Mouse (Mus musculus): ENCODE results near the gene Zbtb9.
"Not testable (repeated sequence)": the region's sequence is repeated elsewhere in the genome, so short reads cannot be mapped to it uniquely, and the experiment has no call there.

Zbtb9 gene

DNA sequence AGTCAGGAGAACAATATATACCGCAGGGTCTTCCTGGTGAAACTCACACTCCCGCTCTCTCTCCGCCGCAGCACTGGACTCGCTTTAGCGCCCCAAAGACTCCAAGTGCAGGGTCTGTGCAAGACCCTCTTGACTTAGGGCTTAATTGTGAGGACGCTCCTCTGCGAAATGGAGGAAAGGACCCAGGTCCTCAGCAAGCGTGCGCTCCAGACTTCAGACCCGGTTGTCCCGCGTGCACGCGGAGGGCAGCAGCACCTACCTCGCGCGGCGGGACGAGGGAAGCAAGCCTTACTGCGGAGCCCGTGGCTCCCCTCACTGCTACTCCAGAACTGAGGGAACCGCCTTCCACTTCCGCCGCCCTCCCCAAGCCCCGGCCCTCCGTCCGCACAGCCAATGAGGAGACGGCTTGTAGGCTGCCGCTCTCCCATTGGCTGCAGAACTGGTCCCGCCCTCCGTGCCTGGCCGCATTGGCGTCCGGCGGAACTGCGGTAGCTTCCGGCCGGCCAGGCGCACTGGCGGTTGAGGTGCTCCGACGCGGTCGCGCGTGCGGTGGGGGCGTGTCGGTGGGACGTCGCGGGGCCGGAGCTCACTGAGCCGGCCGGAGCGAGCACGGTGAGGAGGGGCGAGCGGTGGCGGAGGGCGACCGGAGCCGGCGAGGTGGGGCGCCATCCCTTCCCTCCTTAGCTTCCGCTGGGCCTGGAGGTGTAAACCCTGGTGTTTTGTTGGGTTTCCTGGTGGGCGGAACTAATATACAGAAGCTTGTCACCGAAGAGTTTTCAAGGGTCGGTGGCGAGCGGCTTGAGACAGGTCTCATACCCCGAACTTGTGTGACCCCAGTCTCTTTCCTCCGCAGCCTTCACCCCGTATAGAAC, at the start of gene Zbtb9:
Zbtb9 (plus strand) TSS at position 465 of the 872 bp plus-strand sequence.
- peak; percentile 95 for DNase-seq (ENCODE audit: low read depth)

DNA sequence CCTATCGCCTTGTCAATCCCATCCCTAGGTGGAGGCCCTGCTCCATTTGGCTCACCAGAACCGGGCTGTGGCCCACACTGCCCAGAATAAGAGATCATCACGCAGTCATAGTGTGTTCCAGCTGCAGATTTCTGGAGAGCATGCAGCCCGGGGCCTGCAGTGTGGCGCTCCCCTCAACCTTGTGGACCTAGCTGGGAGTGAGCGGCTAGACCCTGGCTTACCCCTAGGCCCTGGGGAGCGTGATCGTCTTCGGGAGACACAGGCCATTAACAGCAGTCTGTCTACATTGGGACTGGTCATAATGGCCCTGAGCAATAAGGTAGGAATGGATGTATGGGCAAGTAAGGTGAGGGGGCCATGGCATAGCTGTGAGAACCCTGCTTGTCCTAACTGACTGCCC, 47.6 kb upstream of the Zbtb9 start:
- DNase-seq (ENCODE audit: low read depth) = not testable (repeated sequence)

- not testable (repeated sequence) for DNase-seq (ENCODE audit: low read depth)
Observed at GRCm38 (mm10) chr17:26931795-26932194, 41.2 kb upstream of the Zbtb9 start.

GRCm38 (mm10) chr17:26932839-26933398, 40.0 kb upstream of the Zbtb9 start, which contains the start of gene Phf1:
Phf1 (plus strand) TSS chr17:26933052.
- DNase-seq (ENCODE audit: low read depth) = peak; percentile 98

GRCm38 (mm10) chr17:26933419-26933818, 39.5 kb upstream of the Zbtb9 start:
- no peak for DNase-seq (ENCODE audit: low read depth)

- no peak for DNase-seq (ENCODE audit: low read depth)
Observed at GRCm38 (mm10) chr17:26933885-26934827, 38.8 kb upstream of the Zbtb9 start.

DNA sequence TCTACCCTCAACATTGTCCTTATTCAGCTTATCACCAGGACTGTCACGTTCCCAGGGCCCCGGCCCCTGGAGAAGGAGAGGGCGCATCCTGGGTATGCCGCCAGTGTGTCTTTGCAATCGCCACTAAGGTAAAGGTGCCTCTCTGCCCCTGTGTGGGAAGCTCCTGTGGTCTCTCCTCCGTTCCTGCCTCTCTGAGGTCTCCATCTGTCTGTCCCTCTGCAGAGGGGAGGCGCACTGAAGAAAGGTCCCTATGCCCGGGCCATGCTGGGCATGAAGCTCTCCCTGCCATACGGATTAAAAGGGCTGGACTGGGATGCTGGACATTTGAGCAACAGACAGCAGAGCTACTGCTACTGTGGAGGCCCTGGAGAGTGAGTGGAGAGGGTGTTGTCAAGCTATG, 37.9 kb upstream of the Zbtb9 start:
- DNase-seq (ENCODE audit: low read depth) = no peak

DNA sequence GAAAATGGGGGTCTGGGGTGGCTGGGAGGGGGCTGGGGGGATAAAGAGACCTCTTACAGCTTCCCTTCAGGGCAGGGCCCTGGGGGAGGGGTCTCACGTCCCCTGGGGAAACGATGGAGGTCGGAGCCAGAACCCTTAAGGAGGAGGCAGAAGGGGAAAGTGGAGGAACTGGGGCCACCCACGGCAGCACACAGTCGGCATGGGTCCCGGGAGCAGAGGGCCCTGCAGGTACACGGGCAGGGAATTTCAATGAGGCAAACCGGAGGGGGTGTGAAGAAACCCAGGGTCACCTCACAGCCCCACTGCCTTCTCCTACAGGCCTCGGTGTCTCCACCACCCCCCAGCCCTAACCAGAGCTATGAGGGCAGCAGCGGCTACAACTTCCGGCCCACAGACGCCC, 36.5 kb upstream of the Zbtb9 start:
- no peak for DNase-seq (ENCODE audit: low read depth)

DNA sequence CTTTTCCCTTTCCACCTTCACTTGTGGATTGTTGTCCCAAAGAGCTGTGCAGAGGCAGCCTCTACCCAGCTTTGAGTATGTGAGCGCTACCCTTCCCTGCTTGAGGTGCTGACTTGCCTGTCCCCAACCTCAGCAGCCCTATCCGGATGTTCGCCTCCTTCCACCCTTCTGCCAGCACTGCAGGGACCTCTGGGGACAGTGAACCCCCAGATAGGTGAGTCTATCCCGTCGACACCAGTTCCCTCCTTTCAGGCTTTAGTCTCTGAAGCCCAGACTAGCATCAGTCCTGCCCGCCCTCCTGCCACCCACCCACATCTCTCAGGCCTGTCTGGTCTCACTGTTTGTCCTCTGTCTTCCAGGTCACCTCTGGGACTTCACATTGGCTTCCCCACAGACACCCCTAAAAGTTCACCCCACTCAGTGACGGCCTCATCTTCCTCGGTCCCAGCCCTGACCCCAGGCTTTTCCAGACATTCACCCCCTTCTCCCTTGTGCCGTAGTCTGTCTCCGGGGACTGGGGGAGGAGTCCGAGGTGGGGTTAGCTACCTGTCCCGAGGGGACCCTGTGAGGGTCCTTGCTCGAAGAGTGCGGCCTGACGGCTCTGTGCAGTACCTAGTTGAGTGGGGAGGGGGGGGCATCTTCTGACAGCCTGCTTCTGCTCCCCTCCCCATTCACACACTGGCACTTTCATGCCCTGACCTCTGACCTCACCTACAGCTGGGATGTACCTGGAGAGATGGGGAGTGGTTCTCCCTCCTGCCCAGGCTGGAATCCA, 35.9 kb upstream of the Zbtb9 start:
- no peak for DNase-seq (ENCODE audit: low read depth)

GRCm38 (mm10) chr17:26937883-26938695, 34.9 kb upstream of the Zbtb9 start:
- DNase-seq (ENCODE audit: low read depth) = no peak

- DNase-seq (ENCODE audit: low read depth) = no peak
Observed at GRCm38 (mm10) chr17:26938731-26939130, 34.2 kb upstream of the Zbtb9 start.

DNA sequence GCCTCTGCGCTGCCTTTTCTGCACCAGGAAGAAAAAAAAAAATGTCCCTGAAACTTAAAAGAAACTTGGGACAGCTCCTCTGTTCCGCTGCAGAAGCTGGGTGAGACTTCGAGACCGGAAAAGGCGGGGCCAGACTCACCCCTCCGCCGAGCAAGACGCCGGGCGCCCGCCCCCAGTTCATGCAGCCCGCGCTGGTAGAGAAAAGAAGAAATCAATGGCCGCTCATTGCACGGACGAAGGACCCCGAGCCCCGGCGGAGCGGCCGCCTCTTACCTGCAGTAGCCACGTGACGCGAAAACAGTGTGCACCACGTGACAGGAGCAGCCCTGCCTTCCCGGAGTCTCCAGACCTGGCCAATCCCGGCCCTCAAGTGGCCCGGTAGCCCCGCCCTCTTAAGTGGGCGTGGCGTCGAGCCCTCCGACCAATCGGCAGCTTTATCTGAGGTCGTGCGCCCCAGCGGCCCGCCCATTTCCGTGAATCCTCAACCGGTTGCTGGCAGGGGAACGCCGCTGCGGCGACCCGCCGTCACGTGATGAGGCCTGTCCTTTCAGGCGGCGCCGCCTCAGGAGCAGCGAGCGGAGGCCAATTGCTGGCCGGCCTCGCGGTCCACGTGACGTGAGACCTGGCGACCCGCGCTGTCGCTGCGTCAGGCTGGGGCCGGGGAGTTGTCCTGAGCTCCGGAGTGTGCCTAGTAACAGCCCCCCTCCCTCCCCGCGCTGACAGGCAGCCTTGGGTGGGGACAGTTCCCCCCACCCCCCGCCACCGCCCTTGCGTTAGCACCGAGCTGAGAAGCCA, 33.6 kb upstream of the Zbtb9 start, which contains the start of gene Cuta:
Cuta (minus strand) TSS at position 392 of the 795 bp plus-strand sequence.
- peak; percentile 100 for DNase-seq (ENCODE audit: low read depth)

DNA sequence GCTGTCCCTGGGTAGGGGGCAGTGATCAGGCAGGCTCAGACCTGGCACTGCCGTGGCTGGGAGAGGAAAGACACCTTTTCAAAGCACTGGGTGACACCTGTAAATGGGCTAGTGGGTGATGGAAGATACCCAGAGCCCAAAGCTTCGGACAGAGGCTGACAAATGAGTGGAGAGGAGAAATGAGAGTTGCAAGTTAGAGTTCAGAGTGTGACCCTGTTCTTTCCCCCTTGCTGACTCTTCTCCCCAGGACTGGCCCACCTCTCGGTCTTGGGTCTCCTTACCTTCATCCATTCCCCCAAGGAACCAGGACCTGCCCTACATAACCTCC, 33.0 kb upstream of the Zbtb9 start:
- DNase-seq (ENCODE audit: low read depth) = no peak

DNA sequence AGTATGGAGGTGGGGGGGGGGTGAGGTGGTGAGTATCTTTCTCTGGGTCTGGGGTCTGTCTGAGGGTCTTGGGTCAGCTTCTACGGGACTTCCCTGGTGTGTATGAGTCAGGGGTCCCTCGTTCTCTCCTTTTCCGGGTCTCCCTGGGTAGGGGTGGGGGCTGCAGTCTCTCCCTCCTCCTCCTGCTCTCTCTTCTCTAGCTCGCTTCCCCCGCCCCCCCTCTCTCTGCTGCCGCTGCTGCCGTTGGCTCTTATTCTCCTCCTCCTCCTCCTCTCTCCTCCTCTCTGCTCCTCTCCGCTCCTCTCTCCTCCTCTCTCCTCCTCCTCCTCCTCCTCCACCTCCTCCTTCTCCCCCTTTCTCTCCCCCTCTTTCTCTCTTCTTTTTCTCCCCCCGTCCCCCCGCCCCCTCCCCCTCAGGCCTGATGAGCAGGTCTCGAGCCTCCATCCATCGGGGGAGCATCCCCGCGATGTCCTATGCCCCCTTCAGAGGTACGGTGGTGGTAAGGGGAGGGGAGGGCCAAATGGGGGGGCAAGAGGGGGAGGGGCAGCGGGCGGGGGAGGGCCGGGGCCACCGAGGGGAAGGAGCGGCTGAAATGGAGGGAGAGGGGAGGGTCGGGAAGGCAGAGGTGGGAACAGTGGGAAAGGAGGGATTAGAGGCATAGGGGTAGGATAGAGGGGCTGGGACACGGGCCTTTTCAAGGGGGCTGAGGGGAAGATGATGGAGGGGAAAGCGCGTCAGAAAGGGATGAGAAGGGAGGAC, 31.8 kb upstream of the Zbtb9 start, which contains the start of gene Syngap1:
Syngap1 (plus strand) TSS at position 223 of the 759 bp plus-strand sequence.
- peak; percentile 25 for DNase-seq (ENCODE audit: low read depth)

DNA sequence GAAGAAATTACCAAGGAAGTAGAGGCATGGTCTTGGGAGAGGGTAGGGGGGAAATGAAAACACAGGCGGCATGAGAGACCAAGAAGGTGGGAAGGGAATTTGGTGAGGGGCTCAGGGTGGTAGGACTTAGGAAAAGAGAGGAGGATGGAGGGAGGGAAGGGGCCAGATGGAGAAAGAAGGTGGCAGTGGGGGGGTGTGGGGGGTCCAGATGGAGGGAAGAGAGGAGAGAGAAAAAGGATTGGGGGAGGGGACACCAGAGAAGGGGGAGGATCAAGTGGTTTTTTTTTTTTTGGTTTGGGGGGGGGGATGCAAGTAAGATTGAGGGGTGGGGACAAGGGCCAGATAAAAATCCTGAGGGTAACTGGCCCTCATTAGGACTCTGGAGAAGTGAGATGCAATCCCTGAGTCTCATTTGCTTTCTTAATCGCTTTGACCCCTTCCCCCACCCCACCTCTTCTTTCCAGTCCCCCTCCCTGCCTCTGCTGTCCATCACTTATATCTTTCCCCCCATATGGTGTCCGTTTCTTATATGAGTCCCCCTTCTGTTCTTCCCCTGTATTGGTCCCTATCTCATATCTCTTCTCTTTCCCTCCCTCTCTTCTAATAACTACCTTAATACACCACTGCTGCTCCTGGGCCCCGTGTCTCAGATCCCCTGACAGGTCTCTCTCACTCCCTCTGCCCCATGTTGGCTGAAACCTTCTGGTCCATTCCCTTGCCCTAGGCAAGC, 31.0 kb upstream of the Zbtb9 start:
- no peak for DNase-seq (ENCODE audit: low read depth)

GRCm38 (mm10) chr17:26945824-26946495, 27.0 kb upstream of the Zbtb9 start:
- no peak for DNase-seq (ENCODE audit: low read depth)

DNA sequence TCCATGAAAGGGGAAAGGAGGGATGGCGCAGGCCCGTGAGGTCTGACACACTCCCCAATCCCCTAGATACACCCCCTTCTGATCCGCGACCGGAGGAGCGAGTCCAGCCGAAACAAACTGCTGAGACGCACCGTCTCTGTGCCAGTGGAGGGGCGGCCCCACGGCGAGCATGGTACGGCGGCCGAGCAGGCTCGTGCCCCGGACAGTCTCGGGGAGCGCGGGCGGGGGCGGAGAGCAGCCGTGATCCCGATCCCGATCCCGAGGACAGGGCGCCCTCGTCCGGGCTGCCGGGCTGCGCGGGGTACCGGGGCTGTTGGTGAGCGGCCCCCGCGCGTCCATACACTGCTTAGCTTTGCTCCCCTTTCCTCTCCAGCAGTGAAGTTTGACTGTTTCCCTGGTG, 26.4 kb upstream of the Zbtb9 start:
- DNase-seq (ENCODE audit: low read depth) = peak; percentile 24
